Comparison of ENCODE assay signal across 29 mouse cellular contexts in the genomic region with DNA sequence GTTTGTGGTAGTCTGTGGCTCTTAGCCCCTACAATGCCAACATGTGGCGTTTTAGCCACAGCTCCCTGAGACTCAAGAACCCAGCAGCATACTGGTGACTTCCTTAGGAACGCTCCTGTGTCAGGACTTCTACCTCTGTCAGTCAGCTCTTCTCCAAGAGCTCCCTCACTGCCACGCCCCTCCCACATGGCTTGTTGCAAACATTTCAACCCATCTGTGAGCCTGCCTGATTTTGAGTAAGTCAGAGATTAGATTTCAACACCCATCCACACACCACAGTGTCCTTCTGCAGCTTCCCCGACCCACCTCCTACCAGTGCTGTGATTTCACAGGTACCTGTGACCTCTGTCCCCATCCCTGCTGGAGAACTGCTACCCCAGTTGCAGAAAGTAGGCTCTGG. TPM values are rescaled to one million over a fixed set of nuclear protein-coding genes. Genes with fewer than 3 reads are reported as not detected.
"Had no signal": no experiment of that assay in that cellular context is flagged by ENCODE, and none has a peak within 500 bp of the region (broad histone marks: within the 10 kb centered on the region; RNA-seq: fewer than 3 reads in every experiment).

No protein-coding gene starts in this region.

- ATAC-seq: inflammation-experienced regulatory T-cells, adult 6 months; intestine, embryonic 15.5 days; intestine, postnatal 0 days had no signal

- H3K4me3 ChIP-seq: gastrocnemius, adult 2 months; heart, embryonic 10.5 days; heart, embryonic 12.5 days; hindbrain, embryonic 10.5 days; hindbrain, embryonic 12.5 days; hindbrain, embryonic 15.5 days; intestine, embryonic 15.5 days; layer of hippocampus, adult 2 months; left cerebral cortex, adult 2 months; limb, embryonic 10.5 days; limb, embryonic 12.5 days had no signal

- H3K27me3 ChIP-seq: hindbrain, embryonic 12.5 days; hindbrain, embryonic 15.5 days; intestine, embryonic 15.5 days had no signal

- DNase-seq: gastrocnemius, adult 2 months; gastrocnemius, postnatal 10 days; gastrocnemius, postnatal 25 days; heart, adult 18-20 months; heart, postnatal 10 days; heart, postnatal 4 days; kidney, adult 18-20 months; kidney, adult 8-10 months; kidney, postnatal 10 days; kidney, postnatal 25 days; kidney, postnatal 4 days; liver had no signal

- H3K9me3 ChIP-seq: heart, embryonic 10.5 days; heart, embryonic 12.5 days; hindbrain, embryonic 10.5 days; hindbrain, embryonic 12.5 days; hindbrain, embryonic 15.5 days; intestine, embryonic 15.5 days; limb, embryonic 10.5 days; limb, embryonic 12.5 days had no signal

- H3K9ac ChIP-seq: heart, embryonic 12.5 days; hindbrain, embryonic 12.5 days; hindbrain, embryonic 15.5 days; intestine, embryonic 15.5 days; limb, embryonic 12.5 days had no signal

- H3K4me2 ChIP-seq: heart, embryonic 12.5 days; hindbrain, embryonic 12.5 days; hindbrain, embryonic 15.5 days; intestine, embryonic 15.5 days; limb, embryonic 12.5 days; liver, embryonic 11.5 days had no signal

- H3K4me1 ChIP-seq: heart, embryonic 12.5 days; intestine, embryonic 15.5 days; limb, embryonic 12.5 days had no signal

- H3K27ac ChIP-seq: gastrocnemius, adult 2 months; heart, embryonic 10.5 days; hindbrain, embryonic 10.5 days; hindbrain, embryonic 12.5 days; hindbrain, embryonic 15.5 days; intestine, embryonic 15.5 days; layer of hippocampus, adult 2 months; left cerebral cortex, adult 2 months; limb, embryonic 10.5 days; limb, embryonic 12.5 days had no signal

- H3K36me3 ChIP-seq: heart, embryonic 10.5 days; heart, embryonic 12.5 days; hindbrain, embryonic 10.5 days; hindbrain, embryonic 12.5 days; hindbrain, embryonic 15.5 days; intestine, embryonic 15.5 days; limb, embryonic 10.5 days; limb, embryonic 12.5 days had no signal

RNA-seq across cellular contexts. Expression of gene Galnt9, which starts 43.9 kb away (rescaled TPM):
- total RNA-seq: gastrocnemius, adult 2 months; gastrocnemius, postnatal 25 days; granulocyte monocyte progenitor cell, adult 5-6 weeks; heart, adult 8-10 months; heart, postnatal 10 days; heart, postnatal 25 days; heart, postnatal 4 days had no signal
- polyA plus RNA-seq: heart, embryonic 10.5 days; heart, embryonic 12.5 days; kidney, embryonic 14.5 days; limb, embryonic 10.5 days had no signal
